Mouse (Mus musculus): ENCODE results near the gene Lpcat2.
A peak's percentile ranks its signal among the peaks of the same experiment; 100 is the strongest.
"Not testable (repeated sequence)": the region's sequence is repeated elsewhere in the genome, so short reads cannot be mapped to it uniquely, and the experiment has no call there.

Gene Lpcat2

DNA sequence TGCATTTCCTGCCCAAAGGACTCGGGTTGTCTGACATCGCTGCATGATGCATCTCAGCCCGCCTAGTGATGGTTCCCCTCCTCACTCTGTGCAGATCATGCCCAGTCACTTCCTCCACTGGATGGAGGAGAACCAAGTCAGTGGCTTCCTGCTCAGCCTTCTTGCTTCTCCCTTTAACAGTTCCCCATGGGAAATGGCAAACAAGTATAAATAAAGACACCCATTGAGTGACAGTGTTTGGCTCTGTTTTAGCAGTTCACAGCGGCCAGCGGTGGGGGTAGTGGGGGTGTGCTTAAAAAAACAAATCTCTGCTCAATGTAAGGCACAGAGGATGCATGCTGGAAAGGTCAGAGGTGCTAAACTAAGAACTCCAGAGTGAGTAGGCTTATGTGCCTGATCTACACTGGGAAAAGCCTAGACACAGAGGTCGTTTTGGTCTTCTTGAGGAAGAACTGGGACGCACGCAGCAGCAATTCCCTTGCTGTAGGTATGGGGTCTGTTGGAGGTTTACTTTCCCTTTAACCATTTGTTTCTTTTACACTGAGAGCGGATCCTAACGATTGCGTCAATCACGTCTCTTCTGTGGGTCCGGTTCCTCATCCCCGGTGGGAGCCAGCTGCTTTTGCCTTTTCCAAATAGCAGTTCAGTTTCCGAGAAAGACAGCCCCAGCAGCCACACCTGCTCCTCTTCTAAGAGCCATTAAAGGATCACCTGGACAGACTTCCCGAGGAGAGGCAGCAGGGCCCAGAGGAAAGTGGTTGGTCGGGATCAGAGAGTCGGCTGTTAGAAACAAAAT lies 1.8 kb upstream of the Lpcat2 start:
- no peak for DNase-seq (ENCODE audit: extremely low read depth, low read depth)

GRCm38 (mm10) chr8:92854673-92855072 lies 466 bp upstream of the Lpcat2 start:
- no peak for DNase-seq (ENCODE audit: extremely low read depth, low read depth)

DNA sequence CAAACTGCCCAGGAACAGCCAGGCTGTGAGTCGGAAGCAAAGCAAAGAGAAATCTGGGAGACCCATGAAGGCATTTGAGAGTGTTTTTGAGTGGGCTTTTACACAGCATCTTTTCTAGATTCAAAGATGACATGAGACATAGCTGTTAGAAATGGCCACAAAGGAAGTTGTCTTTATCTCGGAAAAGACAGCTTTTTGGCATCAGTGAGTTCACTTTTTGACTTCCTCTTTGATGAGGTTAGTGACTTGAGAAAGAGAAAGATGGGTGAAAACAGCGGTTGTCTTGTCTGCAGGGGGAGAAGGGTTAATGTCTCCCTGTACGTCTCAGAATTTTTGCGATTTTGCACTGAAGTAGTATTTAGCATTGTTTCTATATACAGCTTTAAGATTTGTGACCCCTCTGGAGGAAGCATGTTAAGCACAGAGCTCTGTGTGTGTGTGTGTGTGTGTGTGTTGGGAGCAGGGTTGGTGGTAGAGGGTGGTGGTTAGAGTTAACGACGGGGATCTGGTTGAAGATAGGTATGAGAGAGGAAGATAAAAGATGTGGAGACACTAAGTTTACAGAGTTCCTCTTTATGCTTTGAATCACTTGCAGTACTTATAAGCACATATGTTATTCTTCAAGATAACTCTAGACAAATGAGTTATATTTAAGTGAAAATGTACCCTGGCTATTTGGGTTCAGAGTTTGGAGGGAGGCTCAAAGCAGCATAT lies 1.3 kb downstream of the Lpcat2 start:
- DNase-seq (ENCODE audit: extremely low read depth, low read depth): peak; percentile 88

DNA sequence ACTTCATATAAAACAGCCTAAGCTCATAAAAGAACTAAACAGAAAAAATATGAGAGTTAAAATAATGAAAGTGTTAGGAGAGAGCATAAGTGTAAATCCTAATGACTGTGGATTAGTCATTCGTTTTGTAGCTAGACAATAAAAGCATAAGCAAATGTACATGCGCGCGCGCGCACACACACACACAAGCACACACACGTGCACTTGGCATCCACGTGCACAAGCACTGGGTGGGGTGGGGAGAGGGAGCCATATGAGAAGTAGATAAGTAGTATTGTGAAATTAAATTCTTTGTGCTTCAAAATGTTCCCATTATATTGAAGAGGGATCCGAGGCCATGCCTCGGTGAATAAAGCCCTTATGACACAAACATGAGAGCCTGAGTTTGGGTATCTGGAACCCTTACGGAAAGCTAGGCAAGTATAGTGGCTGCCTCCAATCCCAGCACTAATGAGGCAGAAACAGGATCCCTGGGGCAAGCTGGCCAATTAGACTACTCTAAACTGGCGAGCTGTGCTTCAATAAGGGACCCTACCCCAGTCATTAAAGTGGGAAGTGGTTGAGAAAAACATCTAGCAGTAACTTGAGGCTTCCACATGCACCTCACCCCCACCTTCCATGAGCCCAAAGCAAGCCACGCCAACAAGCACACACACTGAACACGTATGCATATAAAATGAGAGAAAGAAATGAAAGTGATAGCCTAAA lies 3.5 kb downstream of the Lpcat2 start:
- DNase-seq (ENCODE audit: extremely low read depth, low read depth): no peak

- DNase-seq (ENCODE audit: extremely low read depth, low read depth): no peak
Measured at GRCm38 (mm10) chr8:92861977-92862376, 6.8 kb downstream of the Lpcat2 start.

GRCm38 (mm10) chr8:92870281-92870680 lies 15.1 kb downstream of the Lpcat2 start:
- no peak for DNase-seq (ENCODE audit: extremely low read depth, low read depth)

- DNase-seq (ENCODE audit: extremely low read depth, low read depth): no peak
Measured at GRCm38 (mm10) chr8:92872063-92872759, 17.1 kb downstream of the Lpcat2 start.

- DNase-seq (ENCODE audit: extremely low read depth, low read depth): no peak
Measured at GRCm38 (mm10) chr8:92875795-92876194, 20.7 kb downstream of the Lpcat2 start.

- DNase-seq (ENCODE audit: extremely low read depth, low read depth): no peak
Measured at GRCm38 (mm10) chr8:92881247-92881646, 26.1 kb downstream of the Lpcat2 start.

GRCm38 (mm10) chr8:92883771-92884170 lies 28.6 kb downstream of the Lpcat2 start:
- DNase-seq (ENCODE audit: extremely low read depth, low read depth): no peak

DNA sequence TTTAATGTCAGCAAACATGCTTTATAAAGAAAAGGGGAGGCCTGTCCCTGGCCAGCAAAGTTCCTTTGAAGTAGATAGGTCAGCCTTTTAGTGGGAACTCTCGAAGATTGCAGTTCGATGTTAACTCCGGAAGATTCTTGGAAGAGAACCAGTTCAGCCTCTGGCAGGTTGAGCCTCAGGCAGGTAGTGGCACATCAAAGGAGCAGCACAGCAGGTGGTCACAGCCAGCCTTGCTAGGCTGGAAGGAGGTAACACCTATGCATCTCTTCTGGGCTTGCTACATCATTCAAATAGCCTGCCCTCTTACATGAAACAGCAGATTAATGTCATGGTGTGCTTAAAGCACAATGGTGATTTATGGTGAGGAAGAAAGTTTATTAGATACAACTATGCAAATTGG lies 37.1 kb downstream of the Lpcat2 start:
- not testable (repeated sequence) for DNase-seq (ENCODE audit: extremely low read depth, low read depth)

- DNase-seq (ENCODE audit: extremely low read depth, low read depth): no peak
Measured at GRCm38 (mm10) chr8:92893870-92894269, 38.7 kb downstream of the Lpcat2 start.

- no peak for DNase-seq (ENCODE audit: extremely low read depth, low read depth)
Measured at GRCm38 (mm10) chr8:92895053-92895452, 39.9 kb downstream of the Lpcat2 start.

DNA sequence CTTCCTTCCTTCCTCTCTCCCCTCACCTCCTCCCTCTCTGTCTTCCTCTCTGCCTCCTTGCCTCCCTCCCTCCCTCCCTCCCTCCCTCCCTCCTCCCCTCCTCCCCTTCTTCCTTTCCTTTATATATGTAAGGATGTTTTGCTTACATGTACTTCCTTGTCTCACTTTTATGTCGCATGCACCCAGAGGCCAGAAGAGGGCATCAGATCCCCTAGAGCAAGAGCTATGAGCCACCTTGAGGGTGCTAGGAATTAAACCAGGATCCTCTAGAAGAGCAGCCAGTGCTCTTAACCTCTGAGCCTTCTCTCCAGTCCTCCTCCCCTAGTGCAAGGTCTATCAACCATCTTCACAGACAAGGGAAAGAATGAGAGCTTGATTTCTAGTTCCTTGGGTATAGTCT lies 40.9 kb downstream of the Lpcat2 start:
- DNase-seq (ENCODE audit: extremely low read depth, low read depth): no peak

DNA sequence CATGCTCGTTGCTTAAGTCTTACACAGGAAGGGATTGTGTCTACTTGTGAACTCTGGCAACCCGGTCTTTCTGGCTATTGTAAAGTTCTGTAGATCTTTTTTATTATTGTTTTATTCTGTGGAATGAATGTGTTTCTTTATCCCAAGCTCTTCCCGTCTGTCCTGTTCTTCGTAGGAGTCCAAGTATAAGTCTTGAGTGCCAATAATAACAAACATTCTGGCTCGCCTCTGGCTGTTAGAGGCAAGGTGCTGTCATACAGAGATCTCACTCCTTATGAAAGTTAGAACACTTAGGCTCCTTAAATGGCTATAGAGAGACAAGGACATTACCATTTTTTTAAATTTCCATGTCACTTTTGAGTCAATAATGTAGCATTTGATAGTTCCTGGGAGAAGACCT lies 41.5 kb downstream of the Lpcat2 start:
- no peak for DNase-seq (ENCODE audit: extremely low read depth, low read depth)

- DNase-seq (ENCODE audit: extremely low read depth, low read depth): no peak
Measured at GRCm38 (mm10) chr8:92897794-92898193, 42.7 kb downstream of the Lpcat2 start.

GRCm38 (mm10) chr8:92899590-92899989 lies 44.5 kb downstream of the Lpcat2 start:
- DNase-seq (ENCODE audit: extremely low read depth, low read depth): no peak

GRCm38 (mm10) chr8:92901107-92901506 lies 46.0 kb downstream of the Lpcat2 start, which contains the start of gene Capns2:
Capns2 (plus strand) TSS chr8:92901407.
- no peak for DNase-seq (ENCODE audit: extremely low read depth, low read depth)

DNA sequence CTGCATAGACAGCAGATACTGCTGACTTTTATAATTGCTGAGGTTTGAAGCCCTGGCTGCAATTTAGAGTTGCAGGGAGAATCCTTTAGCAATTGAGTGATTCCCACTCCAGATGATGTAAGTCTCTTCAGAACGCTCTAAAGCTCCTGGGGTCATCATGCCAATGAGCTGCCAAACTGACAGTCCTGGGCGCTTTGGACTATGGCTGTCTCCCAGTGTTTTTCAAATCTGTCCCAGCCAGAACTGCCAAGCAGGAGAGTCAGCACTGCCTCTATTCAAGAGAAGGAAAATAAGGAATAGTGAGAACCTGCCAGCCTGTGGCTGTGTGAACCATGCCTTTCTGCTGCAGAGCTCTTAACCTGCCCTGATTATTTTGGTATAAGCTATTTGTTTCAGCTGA lies 47.8 kb downstream of the Lpcat2 start:
- DNase-seq (ENCODE audit: extremely low read depth, low read depth): no peak

GRCm38 (mm10) chr8:92903488-92904135 lies 48.5 kb downstream of the Lpcat2 start:
- DNase-seq (ENCODE audit: extremely low read depth, low read depth): no peak

DNA sequence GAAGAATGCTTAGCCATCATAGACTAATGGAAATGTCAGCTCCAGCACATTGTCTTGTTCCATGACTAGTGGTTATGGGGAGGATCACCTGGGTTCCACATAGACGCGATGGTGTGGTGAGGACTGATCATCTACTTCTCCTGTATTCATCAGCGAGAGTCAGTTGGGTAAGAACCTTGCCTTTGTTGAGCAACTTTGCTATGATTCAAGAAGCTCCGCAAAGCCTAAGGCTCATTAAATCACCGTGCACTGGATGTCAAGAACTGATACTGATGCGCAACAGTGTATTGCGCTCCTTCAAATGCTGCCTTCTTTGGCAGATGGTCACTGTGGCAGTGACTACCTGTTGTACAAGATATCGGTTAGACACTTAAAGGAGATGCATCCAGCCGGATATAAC lies 51.4 kb downstream of the Lpcat2 start:
- DNase-seq (ENCODE audit: extremely low read depth, low read depth): no peak
